Mouse (Mus musculus) ES-E14 (cell line): Measurements from ENCODE around the gene Pramef20. TPM values are rescaled to one million over a fixed set of nuclear protein-coding genes. Genes with fewer than 3 reads are reported as not detected.
"Not testable (repeated sequence)": the region's sequence is repeated elsewhere in the genome, so short reads cannot be mapped to it uniquely, and the experiment has no call there.

ENCODE experiments used
- DNase-seq: peaks from one replicate; pipeline ENCODE4 v3.0.0-alpha.2; 2013; ENCODE audit warnings: low read depth, low spot score
- H3K27ac ChIP-seq: 2 replicates; pipeline ENCODE4 v1.5.1; 2012; ENCODE audit warnings: low read depth, mild to moderate bottlenecking, low read length, moderate library complexity, mixed read lengths; ENCODE audit not compliant: poor library complexity, insufficient read depth, severe bottlenecking
- H3K36me3 ChIP-seq: 2 replicates; pipeline ENCODE4 v1.6.1; 2012; ENCODE audit warnings: mild to moderate bottlenecking, low read length, moderate library complexity, mixed read lengths; ENCODE audit not compliant: control insufficient read depth, poor library complexity, insufficient read depth, severe bottlenecking
- H3K4me1 ChIP-seq, 2 experiments: fragments of 150-350 bp in 1 of 2; sonication (generic) in 1 of 2; 2 replicates each; pipeline ENCODE4 v1.6.1; 2012; ENCODE audit warnings: low read length in 2 of 2, mild to moderate bottlenecking in 1 of 2, mixed read lengths in 1 of 2; ENCODE audit not compliant: control insufficient read depth in 2 of 2, insufficient read depth in 2 of 2, poor library complexity in 1 of 2
- H3K4me3 ChIP-seq, 2 experiments: fragments of 150-350 bp in 1 of 2; sonication (generic) in 1 of 2; 2 replicates each; pipeline ENCODE4 v1.5.1; 2012; ENCODE audit warnings: low read length in 2 of 2, low read depth in 1 of 2, mild to moderate bottlenecking in 1 of 2, mixed read lengths in 1 of 2; ENCODE audit not compliant: insufficient read depth in 1 of 2, poor library complexity in 1 of 2, severe bottlenecking in 1 of 2
- H3K9ac ChIP-seq: 2 replicates; pipeline ENCODE4 v1.6.1; 2012; ENCODE audit warnings: low read depth, mild to moderate bottlenecking, low read length, mixed read lengths; ENCODE audit not compliant: poor library complexity, insufficient read depth, severe bottlenecking
- H3K9me3 ChIP-seq: fragments of 150-350 bp; sonication (generic); 2 replicates; pipeline ENCODE4 v1.6.1; 2012; ENCODE audit warnings: low read depth, mild to moderate bottlenecking, low read length; ENCODE audit not compliant: control insufficient read depth, insufficient read depth
- CHD2 ChIP-seq: IDR thresholded peaks from 2 replicates; pipeline ENCODE4 v1.6.1; 2014; ENCODE audit warnings: mild to moderate bottlenecking, low read depth, low read length, inconsistent platforms
- HCFC1 ChIP-seq: IDR thresholded peaks from 2 replicates; pipeline ENCODE4 v1.6.1; 2012; ENCODE audit warnings: low read length, inconsistent platforms, borderline replicate concordance; ENCODE audit not compliant: insufficient read depth
- MAFK ChIP-seq: IDR thresholded peaks from 2 replicates; pipeline ENCODE4 v1.6.1; 2014; ENCODE audit warnings: mild to moderate bottlenecking, low read depth, low read length, inconsistent platforms; ENCODE audit not compliant: insufficient read depth
- ZC3H11A ChIP-seq: IDR thresholded peaks from 2 replicates; pipeline ENCODE4 v1.6.1; 2012; ENCODE audit warnings: low read depth, mild to moderate bottlenecking, inconsistent platforms, low read length, borderline replicate concordance
- ZNF384 ChIP-seq: IDR thresholded peaks from 2 replicates; pipeline ENCODE4 v1.6.1; 2012; ENCODE audit warnings: low read depth, low read length, inconsistent platforms
- in situ Hi-C, 2 experiments: fragments of 600-800 bp; cut with MboI; formaldehyde crosslinking; loops; one replicate each; pipeline ENCODE4 v1.15.1; 2025; ENCODE audit warnings: low sequenced_read_pairs in 2 of 2, inconsistent platforms in 1 of 2; ENCODE audit not compliant: unreplicated experiment in 2 of 2
- total RNA-seq: library from RNA; depleted of rRNA; stranded (reverse); fragments of 300-350 nt; gene quantifications from 2 replicates; pipeline ENCODE4 v1.2.3, GENCODE M21; 2012

The Pramef20 gene
- total RNA-seq, 1 experiment, result not detected

GRCm38 (mm10) chr4:144404456-144405086 lies 26.8 kb upstream of the Pramef20 start:
- H3K36me3 ChIP-seq, result no peaks in the 10 kb centered on the region
- in situ Hi-C loops, result no loop called here
- peaks cover 7 to 13% of the 10 kb centered on the region in 2 experiments for H3K4me1 ChIP-seq
- H3K27ac ChIP-seq, result peak overlapping the region; percentile 93
- H3K9ac ChIP-seq, result peak overlapping the region; percentile 70
- DNase-seq, result peak; percentile 82
- no peaks in the 10 kb centered on the region for H3K9me3 ChIP-seq
- peak overlapping the region; percentile 48 to 61 for H3K4me3 ChIP-seq
- TF ChIP-seq MAFK (no peak), CHD2 (no peak), ZNF384 (no peak), ZC3H11A (no peak), HCFC1 (no peak)

- no peak overlapping the region for H3K9ac ChIP-seq
- no peaks in the 10 kb centered on the region for H3K9me3 ChIP-seq
- H3K4me3 ChIP-seq, result no peak overlapping the region; a peak in 1 of 4 replicates
- peaks cover 4 to 11% of the 10 kb centered on the region in 2 experiments for H3K4me1 ChIP-seq
- no peaks in the 10 kb centered on the region for H3K36me3 ChIP-seq
- TF ChIP-seq HCFC1 (no peak), ZNF384 (no peak), ZC3H11A (no peak), CHD2 (no peak), MAFK (no peak)
- DNase-seq, result no peak
- in situ Hi-C loops, result no loop called here
- no peak overlapping the region for H3K27ac ChIP-seq
Observed at GRCm38 (mm10) chr4:144402712-144403111, 25.0 kb upstream of the Pramef20 start.

GRCm38 (mm10) chr4:144396316-144396715 lies 18.6 kb upstream of the Pramef20 start:
- no peak for DNase-seq
- H3K36me3 ChIP-seq, result peaks cover 26% of the 10 kb centered on the region
- H3K9ac ChIP-seq, result no peak overlapping the region
- no peak overlapping the region for H3K4me3 ChIP-seq
- H3K27ac ChIP-seq, result no peak overlapping the region; the same call in 1 of the 2 replicates
- peaks cover 0 to 17% of the 10 kb centered on the region in 2 experiments; a peak in 3 of 4 replicates for H3K4me1 ChIP-seq
- TF ChIP-seq HCFC1 (no peak), MAFK (no peak), CHD2 (no peak), ZNF384 (no peak), ZC3H11A (no peak)
- no peaks in the 10 kb centered on the region for H3K9me3 ChIP-seq
- in situ Hi-C loops, result no loop called here

- H3K27ac ChIP-seq, H3K9me3 ChIP-seq, DNase-seq, H3K9ac ChIP-seq, H3K4me3 ChIP-seq, H3K36me3 ChIP-seq, in situ Hi-C loops, H3K4me1 ChIP-seq: not testable (repeated sequence)
Observed at GRCm38 (mm10) chr4:144357642-144358041, 20.1 kb downstream of the Pramef20 start, which contains the start of gene Gm13119. Gm13119 (plus strand) TSS chr4:144357942.

GRCm38 (mm10) chr4:144335856-144336255 lies 41.9 kb downstream of the Pramef20 start:
- H3K27ac ChIP-seq, result not testable (repeated sequence)

GRCm38 (mm10) chr4:144329949-144330348 lies 47.8 kb downstream of the Pramef20 start, which contains the start of gene Gm13128:
Gm13128 (plus strand) TSS chr4:144330249.
- DNase-seq, H3K4me3 ChIP-seq, H3K27ac ChIP-seq, H3K4me1 ChIP-seq, H3K36me3 ChIP-seq, H3K9me3 ChIP-seq, H3K9ac ChIP-seq: not testable (repeated sequence)
- in situ Hi-C loops, result loop anchor here in 1 of 2 experiments (10.0 kb wide), 1 partner anchor 345 kb away; no protein-coding TSS in a partner anchor

More at GRCm38 (mm10) chr4:144335856-144336255, 41.9 kb downstream of the Pramef20 start:
- not testable (repeated sequence) for DNase-seq, H3K36me3 ChIP-seq, H3K4me1 ChIP-seq, H3K9ac ChIP-seq, H3K4me3 ChIP-seq, H3K9me3 ChIP-seq
- in situ Hi-C loops, result loop anchor here in 1 of 2 experiments (10.0 kb wide), 1 partner anchor 351 kb away; no protein-coding TSS in a partner anchor
